7 mouse cellular contexts compared by ENCODE assay signal in genomic region chr17:71195633-71196391, GRCm38 (mm10). TPM values are rescaled to one million over a fixed set of nuclear protein-coding genes. Genes with fewer than 3 reads are reported as not detected.
A peak's percentile ranks its signal among the peaks of the same experiment; 100 is the strongest.
DNase-seq lines count a peak whose midpoint lies in the region; ATAC-seq and TF ChIP-seq lines count a peak whose summit lies in the region.

No protein-coding gene starts in this region.

- H3K4me1 ChIP-seq in forebrain, postnatal 0 days (ENCODE audit: insufficient read depth): no peaks in the 10 kb centered on the region

- TF ChIP-seq CTCF in forebrain, postnatal 0 days (IDR thresholded peaks at IDR 0.05; ENCODE audit: low read depth): peak; percentile 65

- H3K9me3 ChIP-seq in forebrain, postnatal 0 days (ENCODE audit: low read length): 0 out of 2 replicates have a peak, but pooled peaks cover 3% of the 10 kb centered on the region

- no peak for ATAC-seq in forebrain, postnatal 0 days

- no peak overlapping the region for H3K27ac ChIP-seq in forebrain, postnatal 0 days (ENCODE audit: low read depth, low read length)

- H3K4me2 ChIP-seq in forebrain, postnatal 0 days (ENCODE audit: low read depth): peak overlapping the region; percentile 35

- DNase-seq in right cerebral cortex, postnatal 4 days: peak; percentile 23
- DNase-seq in right cerebral cortex, adult 18-20 months: no peak
- peak; percentile 55 for DNase-seq in adrenal gland, postnatal 10 days
- DNase-seq in forebrain, postnatal 0 days: peak; percentile 49
- DNase-seq in kidney, adult 9 months: peak; percentile 74
- peak; percentile 58 for DNase-seq in lung, postnatal 25 days (ENCODE audit: low spot score)
- DNase-seq in splenic B cell, adult 2 months (ENCODE audit: low read depth, low spot score): peak; percentile 74

- WGBS in forebrain, postnatal 0 days: 38% methylated on average over 10 of the region's 10 CpGs

- H3K9ac ChIP-seq in forebrain, postnatal 0 days: no peak overlapping the region

- no peaks in the 10 kb centered on the region for H3K36me3 ChIP-seq in forebrain, postnatal 0 days (ENCODE audit: insufficient read depth)
- no peaks in the 10 kb centered on the region for H3K36me3 ChIP-seq in splenic B cell, adult 2 months (ENCODE audit: control insufficient read depth, insufficient read depth, low read length, poor library complexity, severe bottlenecking)

- H3K4me3 ChIP-seq in forebrain, postnatal 0 days (ENCODE audit: low read depth, low read length): no peak overlapping the region

- no peaks in the 10 kb centered on the region for H3K27me3 ChIP-seq in forebrain, postnatal 0 days (ENCODE audit: insufficient read depth, low read length)
- H3K27me3 ChIP-seq in splenic B cell, adult 2 months (ENCODE audit: control insufficient read depth, insufficient read depth, low read length, poor library complexity, severe bottlenecking): no peaks in the 10 kb centered on the region

RNA-seq across cellular contexts. Expression of gene Lpin2, which starts 13.5 kb away (rescaled TPM):
- total RNA-seq in adrenal gland, postnatal 10 days (2021): 10 to 100 TPM; 39.2 to 42.3 TPM
- 44.5 and 58.6 TPM in 2 replicates for total RNA-seq in forebrain, postnatal 0 days (2014; rRNA removed)
- polyA plus RNA-seq in forebrain, postnatal 0 days (2015; fragmentation: Nextera tagmentation; extraction: Ambion mirVana): 23.6 and 32.5 TPM in 2 replicates
